Mouse (Mus musculus): Measurements from ENCODE around the gene Hif3a. TPM values are rescaled to one million over a fixed set of nuclear protein-coding genes. Genes with fewer than 3 reads are reported as not detected.

Gene Hif3a
- polyA plus RNA-seq, 1 experiment from 2014 or later: 6.1 TPM

- no peak for ATAC-seq (replicated peaks; ENCODE audit: low FRiP score, low read depth)
- no peak for TF ChIP-seq CTCF (IDR thresholded peaks at IDR 0.05; ENCODE audit: low read depth)
- Histone ChIP-seq H3K9me3 (replicated peaks; ENCODE audit: low read length) (no peaks in the 10 kb centered on the region), H3K4me3 (replicated peaks; ENCODE audit: low read depth, low read length) (no peak overlapping the region), H3K27me3 (ENCODE audit: insufficient read depth, low read length) (no peaks in the 10 kb centered on the region), H3K4me1 (replicated peaks; ENCODE audit: insufficient read depth, low read length) (no peaks in the 10 kb centered on the region), H3K36me3 (ENCODE audit: insufficient read depth, low read length) (peaks cover 42% of the 10 kb centered on the region; the same call in 1 of the 2 replicates), H3K9ac (ENCODE audit: low read depth, low read length) (no peak overlapping the region), H3K4me2 (ENCODE audit: low read length) (no peak overlapping the region), H3K27ac (no peak overlapping the region)
- WGBS: 46% methylated on average over 9 of the region's 9 CpGs
- DNase-seq (ENCODE audit: low spot score): no peak
Observed at GRCm38 (mm10) chr7:17038018-17038695, 24.1 kb downstream of the Hif3a start.

DNA sequence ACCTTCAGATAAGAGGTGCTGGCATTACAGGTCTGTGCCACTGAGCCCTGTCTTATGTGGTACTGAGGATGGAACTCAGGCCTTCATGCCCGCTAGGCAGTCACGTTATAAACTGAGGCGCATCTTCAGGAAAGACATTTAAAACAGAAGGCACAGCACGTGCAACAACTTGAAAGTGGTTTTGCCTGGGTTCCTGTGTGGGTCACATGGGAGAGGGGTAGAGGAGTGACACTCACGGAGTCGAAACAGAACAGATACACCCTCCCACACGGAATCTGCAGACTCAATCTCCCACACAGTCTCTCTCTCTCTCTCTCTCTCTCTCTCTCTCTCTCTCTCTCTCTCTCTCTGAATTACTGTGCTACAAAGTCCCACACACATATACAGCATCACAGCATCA lies 32.0 kb downstream of the Hif3a start:
- Histone ChIP-seq H3K36me3 (ENCODE audit: insufficient read depth, low read length) (peaks cover 18% of the 10 kb centered on the region; the same call in 1 of the 2 replicates), H3K4me1 (replicated peaks; ENCODE audit: insufficient read depth, low read length) (peaks cover 9% of the 10 kb centered on the region), H3K27ac (no peak overlapping the region), H3K9me3 (replicated peaks; ENCODE audit: low read length) (no peaks in the 10 kb centered on the region), H3K27me3 (ENCODE audit: insufficient read depth, low read length) (no peaks in the 10 kb centered on the region), H3K4me3 (replicated peaks; ENCODE audit: low read depth, low read length) (no peak overlapping the region), H3K9ac (ENCODE audit: low read depth, low read length) (no peak overlapping the region), H3K4me2 (ENCODE audit: low read length) (no peak overlapping the region)
- ATAC-seq (replicated peaks; ENCODE audit: low FRiP score, low read depth) (no peak), DNase-seq (ENCODE audit: low spot score) (no peak)
- no peak for TF ChIP-seq CTCF (IDR thresholded peaks at IDR 0.05; ENCODE audit: low read depth)
- WGBS: 50% methylated on average over 7 of the region's 7 CpGs

DNA sequence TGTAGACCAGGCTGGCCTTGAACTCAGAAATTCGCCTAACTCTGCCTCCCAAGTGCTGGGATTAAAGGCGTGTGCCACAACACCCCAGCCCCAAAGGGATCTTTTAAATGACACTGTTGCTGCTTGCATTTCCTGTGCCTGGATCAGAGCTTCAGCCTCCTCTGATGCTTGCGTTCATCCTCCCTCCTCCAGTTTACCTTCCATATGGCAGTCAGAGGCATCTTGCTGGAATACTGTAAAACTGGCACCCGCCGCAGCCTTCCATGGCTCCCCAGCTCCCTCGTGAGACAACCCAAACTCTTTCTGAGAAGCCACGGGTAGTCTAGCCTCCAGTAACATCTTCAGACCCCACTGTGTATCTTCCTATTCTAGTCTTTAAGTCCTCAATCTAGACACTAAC lies 33.3 kb downstream of the Hif3a start:
- no peak overlapping the region for H3K27ac ChIP-seq
- H3K4me3 ChIP-seq (replicated peaks; ENCODE audit: low read depth, low read length): no peak overlapping the region
- ATAC-seq (replicated peaks; ENCODE audit: low FRiP score, low read depth): no peak
- H3K9ac ChIP-seq (ENCODE audit: low read depth, low read length): no peak overlapping the region
- no peak overlapping the region for H3K4me2 ChIP-seq (ENCODE audit: low read length)
- H3K27me3 ChIP-seq (ENCODE audit: insufficient read depth, low read length): no peaks in the 10 kb centered on the region
- 73% methylated on average over 7 of the region's 7 CpGs for WGBS
- H3K4me1 ChIP-seq (replicated peaks; ENCODE audit: insufficient read depth, low read length): peaks cover 20% of the 10 kb centered on the region
- peaks cover 18% of the 10 kb centered on the region; the same call in 1 of the 2 replicates for H3K36me3 ChIP-seq (ENCODE audit: insufficient read depth, low read length)
- no peak for TF ChIP-seq CTCF (IDR thresholded peaks at IDR 0.05; ENCODE audit: low read depth)
- DNase-seq (ENCODE audit: low spot score): no peak
- H3K9me3 ChIP-seq (replicated peaks; ENCODE audit: low read length): no peaks in the 10 kb centered on the region

DNA sequence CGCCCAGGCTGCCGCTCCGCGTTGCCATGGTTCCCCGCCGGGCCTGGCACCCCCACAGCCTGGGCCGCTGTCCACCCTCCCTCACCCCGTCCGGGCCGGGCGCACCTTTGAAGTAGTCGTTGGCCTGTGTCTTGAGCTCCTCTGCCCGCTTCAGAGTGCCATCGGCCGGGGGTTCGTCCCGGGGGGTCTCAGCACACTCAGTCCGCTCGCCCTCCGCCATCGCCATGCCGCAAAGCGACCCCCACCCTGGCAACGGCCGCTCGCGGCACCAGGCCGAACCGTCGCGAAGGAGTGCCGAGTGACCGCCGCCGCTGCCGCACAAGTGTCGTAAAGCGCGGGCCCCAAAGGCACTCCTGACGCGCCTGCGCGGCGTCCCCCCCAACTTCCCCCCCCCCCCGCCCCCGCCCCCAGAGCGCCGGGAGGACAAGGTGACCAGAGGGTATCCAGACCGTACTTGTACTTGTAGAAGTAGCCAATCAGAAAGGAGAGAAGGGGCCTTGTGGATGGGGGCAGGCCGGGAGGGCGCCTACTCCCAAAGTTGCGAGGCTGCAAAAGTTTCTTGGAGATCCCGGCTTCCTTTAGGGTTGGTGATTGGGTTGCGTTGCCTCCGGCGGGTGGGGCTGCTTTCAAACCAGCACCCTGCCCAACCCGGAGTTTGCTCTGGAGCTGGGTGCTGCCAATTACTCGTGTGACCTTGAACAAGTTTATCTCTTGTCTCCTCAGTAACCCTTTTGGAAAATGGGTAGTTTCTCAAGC lies 34.5 kb downstream of the Hif3a start, which contains the start of gene Ppp5c:
Gene Ppp5c, minus strand, starts transcription at position 337 of the 756 bp plus-strand sequence.
- WGBS: 0% methylated on average over 54 of the region's 58 CpGs
- ATAC-seq (replicated peaks; ENCODE audit: low FRiP score, low read depth) (peak; percentile 88), DNase-seq (ENCODE audit: low spot score) (peak; percentile 97)
- H3K9me3 ChIP-seq (replicated peaks; ENCODE audit: low read length): no peaks in the 10 kb centered on the region
- H3K4me2 ChIP-seq (ENCODE audit: low read length): peak within 1 kb of the TSS; percentile 52
- no peaks in the 10 kb centered on the region for H3K27me3 ChIP-seq (ENCODE audit: insufficient read depth, low read length)
- peak within 1 kb of the TSS; percentile 81 for H3K27ac ChIP-seq
- peak within 1 kb of the TSS; percentile 79 for H3K4me3 ChIP-seq (replicated peaks; ENCODE audit: low read depth, low read length)
- H3K4me1 ChIP-seq (replicated peaks; ENCODE audit: insufficient read depth, low read length): peaks cover 30% of the 10 kb centered on the region
- peaks cover 8% of the 10 kb centered on the region; the same call in 1 of the 2 replicates for H3K36me3 ChIP-seq (ENCODE audit: insufficient read depth, low read length)
- H3K9ac ChIP-seq (ENCODE audit: low read depth, low read length): peak within 1 kb of the TSS; percentile 64
- no peak for TF ChIP-seq CTCF (IDR thresholded peaks at IDR 0.05; ENCODE audit: low read depth)

- ATAC-seq (replicated peaks; ENCODE audit: low FRiP score, low read depth): peak; percentile 57; the same call in 1 of the 2 replicates
- H3K36me3 ChIP-seq (ENCODE audit: insufficient read depth, low read length): 0 out of 2 replicates have a peak, but pooled peaks cover 13% of the 10 kb centered on the region
- peak; percentile 68 for TF ChIP-seq CTCF (IDR thresholded peaks at IDR 0.05; ENCODE audit: low read depth)
- H3K9me3 ChIP-seq (replicated peaks; ENCODE audit: low read length): no peaks in the 10 kb centered on the region
- H3K4me1 ChIP-seq (replicated peaks; ENCODE audit: insufficient read depth, low read length): peaks cover 31% of the 10 kb centered on the region
- H3K9ac ChIP-seq (ENCODE audit: low read depth, low read length): peak overlapping the region; percentile 64
- peak; percentile 79 for DNase-seq (ENCODE audit: low spot score)
- peak overlapping the region; percentile 81 for H3K27ac ChIP-seq
- peak overlapping the region; percentile 52 for H3K4me2 ChIP-seq (ENCODE audit: low read length)
- 4% methylated on average over 24 of the region's 24 CpGs for WGBS
- H3K27me3 ChIP-seq (ENCODE audit: insufficient read depth, low read length): no peaks in the 10 kb centered on the region
- peak overlapping the region; percentile 79 for H3K4me3 ChIP-seq (replicated peaks; ENCODE audit: low read depth, low read length)
Observed at GRCm38 (mm10) chr7:17026710-17027587, 35.3 kb downstream of the Hif3a start.

All from kidney, postnatal 0 days (tissue).